Mouse (Mus musculus): ENCODE data around the gene Rab33b.

Rab33b gene

DNA sequence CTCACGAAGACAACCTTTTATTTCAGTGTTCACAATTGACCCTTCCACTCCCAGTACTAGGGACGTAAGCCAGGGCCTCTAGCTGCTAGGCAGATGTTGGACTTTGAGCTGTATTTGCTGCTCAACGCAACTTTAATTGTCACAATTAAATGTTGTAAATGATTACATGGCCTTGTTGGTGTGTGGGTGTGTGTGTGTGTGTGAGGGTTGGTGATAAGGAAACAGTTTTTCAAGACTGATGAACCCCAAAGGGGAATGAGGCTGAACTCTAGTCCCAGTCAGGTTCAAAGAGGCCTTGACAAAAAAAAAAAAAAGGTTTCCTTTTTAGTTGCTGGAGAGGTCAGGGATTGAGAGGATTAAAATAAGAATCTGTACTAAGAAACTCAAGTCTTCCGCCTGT lies 33.7 kb downstream of the Rab33b start:
- DNase-seq: no peak

DNA sequence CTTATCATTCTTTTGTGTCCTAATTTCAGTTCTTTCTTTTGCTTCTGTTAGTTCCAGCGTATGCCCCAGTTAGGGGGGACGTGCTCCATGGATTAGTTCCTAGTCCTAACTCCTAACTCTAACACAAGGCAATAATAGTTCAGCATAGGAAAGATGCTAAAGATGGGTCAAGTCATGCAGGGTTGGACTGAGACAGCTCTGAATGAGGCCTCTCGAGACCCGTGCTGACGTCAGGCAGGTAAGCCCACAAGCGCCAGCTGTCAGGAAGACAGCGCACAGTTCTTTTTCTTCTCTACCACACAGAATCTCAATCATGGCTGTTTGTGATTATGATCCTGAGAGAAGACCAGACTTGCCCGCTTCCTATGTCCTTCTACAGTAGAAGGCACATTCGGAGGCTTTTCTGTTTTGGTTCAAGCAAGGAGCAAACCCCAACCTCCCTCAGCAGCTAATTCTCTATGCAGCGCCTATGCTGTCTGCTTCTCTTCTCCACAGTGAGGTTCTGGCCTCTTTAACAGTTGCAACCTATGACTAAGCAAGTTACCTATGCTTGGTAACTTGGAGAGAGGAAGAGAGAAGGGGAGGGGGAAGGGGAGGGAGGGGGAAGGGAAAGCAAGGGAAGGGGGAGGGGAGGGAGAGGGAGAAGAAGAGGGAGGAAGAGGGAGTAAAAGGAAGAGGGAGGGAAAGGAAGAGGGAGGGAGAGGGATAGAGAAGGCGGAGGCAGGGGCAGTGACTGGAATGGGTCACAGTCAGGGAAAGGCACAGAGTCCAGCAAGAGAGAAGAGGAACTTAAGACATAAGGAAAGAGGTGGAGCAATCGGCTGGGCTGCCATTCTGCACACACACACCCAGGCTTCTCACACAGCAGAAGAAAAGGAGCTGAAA lies 34.4 kb downstream of the Rab33b start:
- peak; percentile 45 for DNase-seq

DNA sequence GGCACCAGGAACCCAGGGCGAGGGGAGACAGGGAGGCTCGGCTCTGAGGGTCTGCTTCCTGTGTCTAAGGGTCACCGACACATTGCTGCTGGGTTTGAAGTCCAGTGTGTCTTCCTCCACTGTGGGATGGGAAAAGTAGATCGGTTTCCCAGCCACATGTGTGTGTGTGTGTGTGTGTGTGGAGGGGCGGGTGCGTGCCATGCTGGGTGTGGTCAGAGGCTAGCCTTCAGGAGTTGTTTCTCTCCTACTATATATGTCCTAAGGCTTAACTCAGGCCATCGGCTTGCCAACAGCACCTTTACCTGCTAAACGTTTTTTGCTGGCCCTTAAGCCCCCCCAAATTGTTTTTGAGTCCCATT lies 35.0 kb downstream of the Rab33b start:
- DNase-seq: no peak

DNA sequence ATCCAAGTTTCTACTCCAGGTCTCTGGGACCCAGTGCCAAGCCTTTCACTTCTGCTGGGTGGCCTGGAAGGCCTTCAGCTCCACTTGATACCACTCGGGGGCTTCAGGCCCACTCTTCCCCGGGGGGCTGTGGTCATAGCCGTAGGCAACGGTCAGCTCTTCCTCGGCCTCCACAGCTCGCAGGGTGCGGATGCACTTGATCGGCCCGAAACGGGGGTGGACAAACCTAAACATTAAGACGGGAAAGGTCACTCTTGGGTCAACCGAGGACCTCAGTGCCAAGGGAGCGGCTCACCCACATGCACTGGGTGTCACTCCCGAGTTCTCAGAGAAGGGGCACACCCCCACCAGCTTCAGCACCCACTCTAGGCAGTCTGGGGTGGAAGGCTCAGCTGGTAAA lies 37.5 kb downstream of the Rab33b start:
- DNase-seq: no peak

DNA sequence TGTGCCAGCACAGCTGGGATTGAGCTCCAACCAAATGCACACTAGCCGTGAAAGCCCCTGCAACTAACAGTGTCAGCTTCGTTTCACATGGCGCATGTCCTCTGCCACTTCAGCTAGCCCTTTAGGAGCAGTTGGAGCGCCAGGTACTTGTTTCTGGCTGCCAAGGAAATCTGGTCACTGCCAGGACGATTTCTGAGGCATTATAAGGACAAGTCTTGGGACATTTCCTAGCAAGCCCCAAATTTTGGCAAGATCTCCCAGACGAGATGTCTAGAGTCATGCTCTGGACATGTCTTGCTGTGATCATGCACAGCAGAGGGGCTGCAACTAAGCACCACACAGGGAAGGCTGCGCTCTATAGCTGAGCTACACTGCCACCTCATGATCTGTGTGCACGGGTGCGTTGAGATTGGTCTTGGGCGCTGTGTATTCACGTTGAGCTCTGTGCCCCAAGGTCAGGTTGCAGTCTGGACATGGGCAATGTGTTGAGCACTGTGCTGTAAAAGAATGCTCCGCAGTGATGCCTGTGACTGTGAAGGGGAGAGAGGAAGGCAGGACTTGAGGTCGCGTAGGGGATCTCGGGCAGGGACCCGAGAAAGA lies 41.6 kb downstream of the Rab33b start:
- DNase-seq: no peak

DNA sequence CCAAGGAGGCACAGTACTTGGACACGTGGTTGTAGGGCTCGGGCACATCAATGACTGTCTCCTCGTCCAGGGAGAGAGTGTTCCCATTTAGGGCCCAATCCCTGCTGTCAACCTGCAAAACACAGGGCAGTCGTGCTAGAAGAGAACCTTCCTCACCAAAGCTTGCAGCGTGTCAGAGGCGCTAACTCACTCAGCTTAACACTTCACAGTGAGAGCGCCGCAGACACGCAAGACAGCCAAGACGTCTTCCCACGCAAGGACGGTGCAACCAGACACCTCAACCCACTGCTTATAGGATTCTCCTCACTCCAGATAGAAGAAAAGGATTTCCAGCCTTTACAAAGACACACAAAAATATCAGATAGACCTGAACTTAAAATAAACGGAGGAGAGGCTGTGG lies 43.2 kb downstream of the Rab33b start:
- no peak for DNase-seq

DNA sequence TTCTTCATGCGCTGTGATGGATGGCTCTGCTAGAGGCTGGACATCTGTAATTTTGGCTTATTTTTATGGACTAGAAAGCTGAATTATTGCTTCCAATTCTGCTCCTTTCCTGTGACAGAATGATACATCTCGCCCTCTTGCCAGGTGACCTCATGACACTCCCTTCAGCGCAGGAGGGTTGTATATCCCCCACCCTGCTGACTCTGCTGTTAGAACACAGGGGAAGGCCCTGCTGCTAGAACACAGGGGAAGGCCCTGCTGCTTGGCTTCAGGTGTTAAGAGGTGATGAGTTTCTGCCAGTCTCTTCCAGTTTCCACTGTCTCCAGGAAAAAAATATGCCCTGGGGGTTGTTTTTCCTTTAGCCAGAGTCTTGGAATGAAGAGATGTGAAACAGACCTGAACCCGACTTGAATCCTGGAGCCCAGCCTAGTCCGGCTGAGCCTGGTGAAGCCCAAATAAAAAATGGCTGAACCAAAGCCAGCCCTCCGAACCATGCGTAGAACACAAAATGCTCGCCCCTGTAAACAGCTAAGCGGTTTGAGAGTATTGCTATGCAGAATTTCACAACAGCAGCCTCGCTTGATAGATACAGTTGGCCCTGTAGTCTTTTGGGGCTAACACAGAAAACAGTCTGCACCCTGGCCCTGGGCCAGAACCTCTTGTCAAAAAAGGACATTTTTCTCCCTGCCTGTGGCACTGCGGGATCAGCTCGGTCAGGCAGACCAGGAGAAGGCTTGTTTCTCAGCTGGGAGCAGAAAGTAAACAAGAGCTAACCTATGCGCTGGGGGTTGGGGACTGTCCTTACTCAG lies 48.0 kb downstream of the Rab33b start:
- DNase-seq: peak; percentile 75

DNA sequence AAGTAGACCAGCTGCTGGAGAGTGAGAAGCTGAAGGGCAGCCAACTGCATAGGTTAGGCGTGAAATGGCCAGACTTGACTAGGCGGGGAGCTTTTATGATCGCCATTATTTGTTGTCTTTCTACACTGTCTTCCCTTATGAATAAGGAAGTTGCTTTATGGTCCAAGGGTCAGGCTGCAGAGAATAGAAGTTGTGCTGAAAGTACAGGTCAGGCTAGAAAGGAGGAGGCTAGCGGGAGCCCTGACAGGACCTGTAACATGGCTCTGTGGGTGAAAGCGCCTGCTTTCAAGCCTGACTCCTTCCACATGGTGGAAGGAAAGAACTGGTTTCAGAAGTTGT lies 48.5 kb downstream of the Rab33b start:
- peak; percentile 25 for DNase-seq

DNA sequence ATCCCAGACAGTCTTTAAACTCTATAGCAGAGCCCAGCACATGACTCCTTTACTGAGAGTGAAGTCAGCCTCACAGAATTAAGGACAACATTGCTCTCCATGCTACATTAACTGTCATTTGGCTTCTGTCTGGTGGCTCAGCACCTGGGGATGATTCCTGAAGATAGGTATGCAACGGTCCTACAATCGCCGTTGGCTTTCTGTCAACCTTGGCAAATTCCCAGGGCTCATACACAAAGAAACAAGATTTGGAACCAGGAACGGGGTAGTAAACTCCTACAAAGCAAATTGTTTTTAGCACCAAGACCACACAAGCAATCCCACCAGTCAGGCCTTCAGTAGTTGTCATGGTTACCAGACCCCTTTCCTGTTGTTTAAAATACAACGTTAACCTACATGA lies 49.9 kb downstream of the Rab33b start:
- no peak for DNase-seq

DNA sequence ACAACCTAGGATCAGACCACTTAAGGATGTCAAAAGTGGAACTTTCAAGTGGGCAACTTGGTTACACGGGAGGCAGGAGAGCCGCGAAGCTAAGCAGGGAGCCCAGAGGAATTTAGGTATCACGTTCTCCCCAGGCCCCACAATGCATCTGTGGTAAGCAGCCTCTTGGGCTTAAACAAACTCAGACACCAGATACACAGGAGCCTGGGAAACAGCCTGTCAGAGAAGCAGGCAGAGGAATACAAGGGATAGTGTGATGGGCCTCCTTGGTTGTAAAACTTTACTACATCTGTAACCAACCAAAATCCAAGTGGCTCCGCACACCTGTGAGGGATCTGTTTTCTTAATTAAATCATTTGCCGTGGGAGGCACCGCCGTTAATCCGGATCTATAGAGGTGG lies 50.3 kb downstream of the Rab33b start:
- DNase-seq: no peak

DNA sequence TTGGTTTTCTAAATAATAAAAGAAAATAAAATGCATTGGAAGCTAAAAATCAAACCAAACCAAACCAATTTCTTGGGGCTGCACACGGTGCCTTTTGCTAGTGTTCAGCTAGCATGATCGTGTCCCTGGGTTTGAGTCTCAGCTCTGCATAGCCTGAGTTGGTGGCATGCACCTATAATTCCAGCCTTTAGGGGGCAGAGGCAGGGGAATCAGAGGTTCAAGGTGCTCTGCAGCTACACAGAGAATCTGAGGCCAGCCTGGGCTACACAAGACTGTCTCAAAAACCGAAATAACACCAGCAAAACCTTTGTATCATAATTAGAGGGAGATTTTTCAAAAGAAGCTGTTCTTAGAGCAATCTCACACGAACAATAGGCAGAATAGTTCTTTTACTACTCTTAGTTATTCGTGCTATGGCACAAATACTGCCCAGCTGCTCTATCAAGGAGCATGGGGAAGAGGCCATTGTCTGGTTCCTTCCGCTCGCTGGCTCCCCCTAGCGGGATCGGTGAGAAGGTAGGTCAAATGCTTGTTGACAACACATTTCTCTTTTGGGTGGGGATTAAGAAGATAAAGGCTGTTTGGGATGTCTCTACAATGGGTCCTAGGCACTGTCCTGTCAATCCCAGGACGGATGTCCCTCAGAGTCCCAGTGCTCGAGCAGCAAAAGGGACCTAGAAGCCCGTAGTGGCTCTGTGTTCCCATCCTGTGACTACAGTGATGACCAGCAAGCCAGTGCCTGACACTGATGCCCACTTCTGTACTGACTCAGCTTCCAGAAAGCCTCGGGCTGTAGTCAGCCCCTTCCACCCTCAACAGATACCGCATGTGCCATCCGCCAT lies 56.1 kb downstream of the Rab33b start:
- DNase-seq: peak; percentile 86

DNA sequence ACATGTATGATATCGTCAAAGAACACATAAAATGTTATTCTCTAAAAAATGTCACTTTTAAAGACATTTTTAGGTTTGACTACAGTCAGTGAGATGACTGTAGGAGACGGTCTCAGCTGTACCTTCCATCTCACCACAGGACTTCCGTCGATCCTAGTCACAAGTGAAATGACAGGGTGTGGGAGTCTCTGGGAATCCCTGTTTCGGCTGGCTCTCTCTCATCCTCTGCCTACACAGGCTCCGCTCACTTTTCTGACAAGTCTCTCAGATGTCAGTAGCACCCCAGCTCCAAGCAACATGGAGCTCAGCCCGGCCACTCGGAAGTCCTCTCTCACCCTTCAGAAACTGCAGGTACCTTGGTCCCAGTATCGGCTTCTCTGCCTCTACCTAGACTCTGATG lies 56.9 kb downstream of the Rab33b start:
- DNase-seq: no peak

DNA sequence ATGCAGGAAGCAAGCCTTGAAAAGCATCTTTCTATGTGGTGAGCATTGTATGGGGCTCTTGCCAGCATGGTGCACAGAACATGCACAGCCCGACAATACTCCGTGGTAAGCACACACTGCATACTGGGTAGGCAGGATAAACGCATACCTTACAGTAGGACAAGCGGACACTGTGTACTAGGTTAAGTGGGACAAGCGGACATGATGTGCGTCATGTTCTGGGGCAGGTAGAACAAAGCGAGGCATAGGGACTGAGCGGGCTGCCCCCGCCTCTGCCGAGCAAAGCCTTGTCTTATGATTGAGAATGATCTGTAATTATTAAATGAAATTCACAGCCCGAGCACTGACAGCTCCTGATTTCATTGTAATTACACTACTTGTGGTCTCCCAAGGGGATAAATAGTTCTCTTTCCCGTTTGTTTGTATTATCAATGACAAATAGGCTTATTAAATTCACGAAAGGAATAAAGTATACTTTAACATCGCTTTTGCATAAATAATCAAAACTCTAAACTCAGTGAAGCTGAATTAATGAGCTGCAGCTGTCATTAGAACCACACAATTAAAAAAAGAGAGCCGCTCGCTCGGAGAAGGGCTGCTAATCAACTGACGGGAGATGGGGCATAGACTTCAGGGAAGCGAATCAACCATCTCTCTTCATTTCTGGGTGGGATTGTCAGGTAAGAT lies 60.9 kb downstream of the Rab33b start:
- DNase-seq: no peak

Measured in lung, postnatal 36 days (tissue).